Mouse (Mus musculus): ENCODE data around the gene Clcn6. TPM values are rescaled to one million over a fixed set of nuclear protein-coding genes. Genes with fewer than 3 reads are reported as not detected.
"Not testable (repeated sequence)": the region's sequence is repeated elsewhere in the genome, so short reads cannot be mapped to it uniquely, and the experiment has no call there.

Clcn6 gene
- polyA plus RNA-seq, 1 experiment = not detected

GRCm38 (mm10) chr4:148051046-148051776 is 12.6 kb upstream of the Clcn6 start:
- 96% methylated on average over 13 of the region's 13 CpGs for WGBS
- Histone ChIP-seq H3K4me3 (ENCODE audit: insufficient read depth, low read depth, low read length) (no peak overlapping the region), H3K4me1 (ENCODE audit: control insufficient read depth, insufficient read depth, low read length) (no peaks in the 10 kb centered on the region), H3K27ac (ENCODE audit: insufficient read depth, low read depth, low read length) (no peak overlapping the region)
- no peak for TF ChIP-seq POLR2A (IDR thresholded peaks at IDR 0.05; ENCODE audit: insufficient read depth, low read depth, low read length)
- TF ChIP-seq CTCF (IDR thresholded peaks at IDR 0.05; ENCODE audit: insufficient read depth, low read depth, low read length) = no peak

- 94% methylated on average over 3 of the region's 3 CpGs for WGBS
- H3K27ac ChIP-seq (ENCODE audit: insufficient read depth, low read depth, low read length); H3K4me1 ChIP-seq (ENCODE audit: control insufficient read depth, insufficient read depth, low read length); H3K4me3 ChIP-seq (ENCODE audit: insufficient read depth, low read depth, low read length): not testable (repeated sequence)
Measured at GRCm38 (mm10) chr4:148050396-148050914, 11.8 kb upstream of the Clcn6 start.

GRCm38 (mm10) chr4:148046450-148047031 is 7.9 kb upstream of the Clcn6 start:
- H3K27ac ChIP-seq (ENCODE audit: insufficient read depth, low read depth, low read length) = no peak overlapping the region
- peaks cover 3% of the 10 kb centered on the region for H3K4me1 ChIP-seq (ENCODE audit: control insufficient read depth, insufficient read depth, low read length)
- H3K4me3 ChIP-seq (ENCODE audit: insufficient read depth, low read depth, low read length) = no peak overlapping the region
- 65% methylated on average over 4 of the region's 4 CpGs for WGBS
- TF ChIP-seq POLR2A (IDR thresholded peaks at IDR 0.05; ENCODE audit: insufficient read depth, low read depth, low read length) = no peak
- TF ChIP-seq CTCF (IDR thresholded peaks at IDR 0.05; ENCODE audit: insufficient read depth, low read depth, low read length) = no peak

GRCm38 (mm10) chr4:148044113-148044512 is 5.5 kb upstream of the Clcn6 start:
- TF ChIP-seq POLR2A (IDR thresholded peaks at IDR 0.05; ENCODE audit: insufficient read depth, low read depth, low read length) (no peak), CTCF (IDR thresholded peaks at IDR 0.05; ENCODE audit: insufficient read depth, low read depth, low read length) (no peak)
- no peak overlapping the region for H3K27ac ChIP-seq (ENCODE audit: insufficient read depth, low read depth, low read length)
- WGBS = 97% methylated on average over 2 of the region's 2 CpGs

GRCm38 (mm10) chr4:148043327-148043726 is 4.7 kb upstream of the Clcn6 start:
- H3K4me1 ChIP-seq (ENCODE audit: control insufficient read depth, insufficient read depth, low read length) = peaks cover 21% of the 10 kb centered on the region
- H3K4me3 ChIP-seq (ENCODE audit: insufficient read depth, low read depth, low read length); H3K27ac ChIP-seq (ENCODE audit: insufficient read depth, low read depth, low read length): not testable (repeated sequence)
- 55% methylated on average over 7 of the region's 8 CpGs for WGBS

More at GRCm38 (mm10) chr4:148044113-148044512, 5.5 kb upstream of the Clcn6 start:
- peaks cover 21% of the 10 kb centered on the region for H3K4me1 ChIP-seq (ENCODE audit: control insufficient read depth, insufficient read depth, low read length)
- no peak overlapping the region for H3K4me3 ChIP-seq (ENCODE audit: insufficient read depth, low read depth, low read length)

- peaks cover 24% of the 10 kb centered on the region for H3K4me1 ChIP-seq (ENCODE audit: control insufficient read depth, insufficient read depth, low read length)
- peak overlapping the region; percentile 30; the same call in 1 of the 2 replicates for H3K4me3 ChIP-seq (ENCODE audit: insufficient read depth, low read depth, low read length)
- TF ChIP-seq POLR2A (IDR thresholded peaks at IDR 0.05; ENCODE audit: insufficient read depth, low read depth, low read length) (no peak), CTCF (IDR thresholded peaks at IDR 0.05; ENCODE audit: insufficient read depth, low read depth, low read length) (no peak)
- 33% methylated on average over 16 of the region's 16 CpGs for WGBS
- 0 out of 2 replicates have a peak overlapping the region, but pooled peaks have one; percentile 18 for H3K27ac ChIP-seq (ENCODE audit: insufficient read depth, low read depth, low read length)
Measured at GRCm38 (mm10) chr4:148041611-148042191, 3.1 kb upstream of the Clcn6 start.

- Histone ChIP-seq H3K4me3 (ENCODE audit: insufficient read depth, low read depth, low read length) (peak overlapping the region; percentile 30), H3K27ac (ENCODE audit: insufficient read depth, low read depth, low read length) (no peak overlapping the region), H3K4me1 (ENCODE audit: control insufficient read depth, insufficient read depth, low read length) (peaks cover 24% of the 10 kb centered on the region)
- TF ChIP-seq CTCF (IDR thresholded peaks at IDR 0.05; ENCODE audit: insufficient read depth, low read depth, low read length) (no peak), POLR2A (IDR thresholded peaks at IDR 0.05; ENCODE audit: insufficient read depth, low read depth, low read length) (0 out of 2 replicates have a peak, but pooled peaks have one; percentile 24)
- WGBS = 10% methylated on average over 19 of the region's 19 CpGs
Measured at GRCm38 (mm10) chr4:148040933-148041610, 2.5 kb upstream of the Clcn6 start.

- TF ChIP-seq CTCF (IDR thresholded peaks at IDR 0.05; ENCODE audit: insufficient read depth, low read depth, low read length) (no peak), POLR2A (IDR thresholded peaks at IDR 0.05; ENCODE audit: insufficient read depth, low read depth, low read length) (no peak)
- Histone ChIP-seq H3K27ac (ENCODE audit: insufficient read depth, low read depth, low read length) (no peak overlapping the region), H3K4me1 (ENCODE audit: control insufficient read depth, insufficient read depth, low read length) (peaks cover 24% of the 10 kb centered on the region), H3K4me3 (ENCODE audit: insufficient read depth, low read depth, low read length) (0 out of 2 replicates have a peak overlapping the region, but pooled peaks have one; percentile 77)
- WGBS = 58% methylated on average over 15 of the region's 15 CpGs
Measured at GRCm38 (mm10) chr4:148040029-148040830, 1.6 kb upstream of the Clcn6 start.
